Mouse (Mus musculus): ENCODE data around the gene Spire2. TPM values are rescaled to one million over a fixed set of nuclear protein-coding genes. Genes with fewer than 3 reads are reported as not detected.
A peak's percentile ranks its signal among the peaks of the same experiment; 100 is the strongest.
"Not testable (repeated sequence)": the region's sequence is repeated elsewhere in the genome, so short reads cannot be mapped to it uniquely, and the experiment has no call there.

Gene Spire2
- 1 to 10 TPM; 2.3 to 2.8 (median 2.4) TPM for total RNA-seq (2022)

DNA sequence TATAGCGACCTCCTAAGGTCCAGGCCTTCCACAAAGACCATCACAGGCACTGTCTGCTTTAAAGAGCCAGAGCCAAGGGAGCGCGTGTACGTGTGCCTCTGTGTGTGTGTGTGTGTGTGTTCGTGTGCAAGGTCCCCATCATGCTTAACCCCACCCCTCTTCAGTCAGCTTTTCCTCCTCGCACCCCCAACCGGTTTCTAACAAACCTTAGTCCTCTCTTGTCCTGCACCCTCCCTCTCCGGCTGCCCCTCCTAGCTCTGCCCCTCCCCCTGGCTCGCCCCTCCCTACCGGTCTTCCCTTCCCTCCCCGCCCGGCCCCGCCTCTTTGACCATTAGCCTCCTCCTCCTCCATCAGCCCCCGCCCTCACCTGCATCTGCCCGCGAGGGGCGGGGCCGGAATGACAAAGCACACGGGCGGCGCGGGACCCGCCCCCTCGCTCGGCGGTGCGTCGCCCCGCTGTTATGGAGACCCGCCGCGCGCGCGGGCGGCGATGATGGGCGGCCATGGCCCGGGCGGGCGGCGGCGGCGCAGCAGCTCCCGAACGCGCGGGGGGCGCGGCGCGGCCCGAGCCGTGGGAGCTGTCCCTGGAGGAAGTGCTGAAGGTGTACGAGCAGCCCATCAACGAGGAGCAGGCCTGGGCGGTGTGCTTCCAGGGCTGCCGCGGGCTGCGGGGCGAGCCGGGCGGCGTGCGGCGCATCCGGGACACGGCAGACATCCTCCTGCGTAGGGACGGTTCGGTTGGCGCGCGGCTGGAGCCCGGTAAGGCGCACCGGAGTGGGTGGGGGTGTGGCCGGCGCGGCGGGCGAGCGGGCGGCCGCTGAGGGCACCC is at the start of gene Spire2:
Gene Spire2 (plus strand): TSS at position 452 of the 829 bp plus-strand sequence.
- peak; percentile 40 for DNase-seq

- DNase-seq, result not testable (repeated sequence)
Measured at GRCm38 (mm10) chr8:123282994-123283393, 49.5 kb upstream of the Spire2 start.

DNA sequence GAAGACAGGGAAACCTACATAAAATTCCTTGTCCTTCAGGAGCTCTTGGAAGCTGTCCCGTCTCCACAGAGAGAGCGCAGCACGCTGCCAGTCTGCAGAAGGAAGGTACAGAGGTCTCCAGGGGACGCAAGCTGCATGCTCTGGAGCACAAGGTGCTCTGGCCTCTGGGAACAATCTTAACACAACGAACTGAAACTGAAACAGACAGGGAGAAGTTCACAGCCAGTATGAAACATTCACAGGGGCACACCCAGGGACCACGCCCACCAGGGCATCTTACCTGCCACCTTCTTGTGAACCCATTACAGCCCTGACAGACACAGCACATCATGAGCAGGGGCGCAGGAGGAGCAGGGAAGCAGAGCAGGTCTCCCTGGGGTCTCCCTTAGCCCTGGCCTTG is 48.5 kb upstream of the Spire2 start:
- no peak for DNase-seq

DNA sequence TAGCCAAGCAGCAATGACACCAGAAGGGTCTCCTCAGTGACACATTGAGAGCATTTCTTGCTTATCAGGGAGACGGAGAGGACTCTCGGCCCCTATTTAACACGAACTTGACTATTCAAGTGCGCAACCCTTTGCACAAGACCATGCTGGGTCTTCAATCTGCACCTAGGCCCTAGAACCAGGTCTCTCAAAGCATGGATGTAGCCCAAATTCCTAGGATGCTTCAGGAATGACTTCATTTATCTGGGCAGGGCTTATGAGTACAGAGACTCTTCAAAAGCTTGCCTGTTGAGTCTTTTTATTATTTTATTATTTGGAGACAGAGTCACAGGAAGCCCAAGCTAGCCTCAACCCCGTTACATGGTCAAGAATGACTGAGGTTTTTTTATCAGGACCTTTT is 48.0 kb upstream of the Spire2 start:
- no peak for DNase-seq

- no peak for DNase-seq
Measured at GRCm38 (mm10) chr8:123287362-123287761, 45.2 kb upstream of the Spire2 start.

- no peak for DNase-seq
Measured at GRCm38 (mm10) chr8:123290166-123290565, 42.3 kb upstream of the Spire2 start.

- DNase-seq, result no peak
Measured at GRCm38 (mm10) chr8:123290679-123291078, 41.8 kb upstream of the Spire2 start.

GRCm38 (mm10) chr8:123291716-123292115 is 40.8 kb upstream of the Spire2 start:
- DNase-seq, result no peak

GRCm38 (mm10) chr8:123292281-123292680 is 40.2 kb upstream of the Spire2 start:
- no peak for DNase-seq

- no peak for DNase-seq
Measured at GRCm38 (mm10) chr8:123292785-123293184, 39.7 kb upstream of the Spire2 start.

DNA sequence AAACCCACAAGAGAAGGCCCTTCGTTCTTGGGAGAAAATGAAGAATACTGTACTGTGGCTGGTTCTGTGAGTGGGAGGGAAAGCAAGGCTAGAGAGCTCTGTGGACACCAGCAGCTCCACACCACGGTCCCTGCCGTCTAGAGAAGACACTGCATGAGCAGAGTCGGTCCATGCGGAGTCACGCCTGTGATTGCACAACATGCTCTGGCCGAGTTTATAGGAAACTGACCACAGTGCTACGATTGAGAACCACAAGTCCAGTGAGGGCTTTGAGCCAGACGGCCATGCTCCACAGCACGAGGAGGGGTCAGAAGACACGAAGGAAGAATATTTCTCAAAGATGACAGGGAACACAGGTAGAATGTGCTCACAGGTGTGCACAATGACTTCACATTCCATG is 34.2 kb upstream of the Spire2 start:
- DNase-seq, result no peak

GRCm38 (mm10) chr8:123308738-123309137 is 23.8 kb upstream of the Spire2 start:
- DNase-seq, result no peak

- DNase-seq, result no peak
Measured at GRCm38 (mm10) chr8:123317781-123318466, 14.6 kb upstream of the Spire2 start.

DNA sequence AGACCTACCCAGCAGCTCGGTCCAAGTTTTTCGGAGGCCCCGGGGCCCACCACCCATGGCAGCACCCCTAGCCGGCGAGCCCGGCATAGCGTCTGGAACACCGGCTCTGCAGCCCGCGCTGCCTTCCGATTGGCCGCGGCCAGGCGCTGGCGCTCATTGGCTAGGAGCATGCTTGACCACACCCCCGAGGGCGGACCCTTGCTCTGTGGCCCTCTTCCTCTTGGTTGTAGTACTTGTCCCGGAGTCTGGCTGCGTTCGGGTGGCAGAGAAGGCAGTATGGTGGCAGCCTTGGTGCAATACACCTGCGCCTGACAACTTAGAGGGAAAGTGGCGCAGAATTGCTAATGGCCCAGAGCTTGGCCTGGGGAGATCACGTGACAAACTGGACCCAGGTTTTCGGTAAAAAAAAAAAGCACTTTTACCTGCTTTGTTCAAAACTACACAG is 14.0 kb upstream of the Spire2 start, which contains the start of gene Fanca:
Gene Fanca (minus strand): TSS at position 110 of the 445 bp plus-strand sequence.
- peak; percentile 87 for DNase-seq

DNA sequence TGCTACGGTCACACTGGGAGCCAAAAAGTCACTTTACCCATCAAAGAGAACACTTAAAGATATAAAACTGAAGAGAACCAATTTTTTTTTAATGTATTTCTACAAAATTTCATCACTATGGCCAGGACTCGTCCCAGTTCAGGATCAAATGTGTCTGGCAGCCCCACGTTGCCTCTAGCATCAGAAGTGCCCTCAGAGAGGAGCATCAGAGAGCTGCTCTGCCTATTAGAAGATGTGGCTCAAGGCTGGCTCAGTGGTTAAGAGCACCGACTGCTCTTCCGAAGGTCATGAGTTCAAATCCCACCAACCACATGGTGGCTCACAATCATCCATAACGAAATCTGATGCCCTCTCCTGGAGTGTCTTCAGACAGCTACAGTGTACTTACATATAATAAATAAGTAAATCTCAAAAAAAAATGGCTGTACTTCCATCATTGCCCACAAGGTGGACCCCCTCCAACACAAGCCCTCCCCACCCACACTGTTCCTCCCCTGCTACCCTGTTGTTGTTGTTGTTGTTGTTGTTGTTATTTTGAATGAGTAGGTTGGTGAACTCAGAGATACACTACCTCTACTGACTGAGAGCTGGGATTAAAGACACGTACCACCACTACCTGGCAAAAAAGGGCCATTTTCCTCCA is 12.9 kb upstream of the Spire2 start:
- DNase-seq, result no peak

GRCm38 (mm10) chr8:123328552-123328951 is 4.0 kb upstream of the Spire2 start:
- no peak for DNase-seq

GRCm38 (mm10) chr8:123329350-123329749 is 3.2 kb upstream of the Spire2 start:
- no peak for DNase-seq

DNA sequence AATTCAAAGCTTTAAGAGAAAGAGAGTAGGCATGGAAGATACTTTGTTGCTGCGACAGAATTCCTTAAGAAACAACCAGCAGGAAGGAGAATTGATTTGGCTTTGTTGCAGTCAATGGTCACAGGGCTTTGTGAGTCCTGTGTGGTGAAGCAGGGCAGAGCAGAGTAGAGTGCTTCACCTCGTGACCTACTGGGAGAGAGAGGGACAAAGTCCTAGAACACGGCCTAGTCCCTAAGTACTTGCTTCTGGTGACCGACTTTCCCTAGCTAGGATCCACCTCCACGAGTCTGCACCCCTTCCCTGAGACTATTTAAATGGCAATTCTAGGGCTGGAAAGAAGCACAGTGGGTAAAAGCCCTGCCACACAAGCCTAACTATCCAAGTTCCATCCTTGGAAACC is 2.6 kb upstream of the Spire2 start:
- DNase-seq, result no peak

GRCm38 (mm10) chr8:123330701-123331100 is 1.8 kb upstream of the Spire2 start:
- DNase-seq, result no peak

DNA sequence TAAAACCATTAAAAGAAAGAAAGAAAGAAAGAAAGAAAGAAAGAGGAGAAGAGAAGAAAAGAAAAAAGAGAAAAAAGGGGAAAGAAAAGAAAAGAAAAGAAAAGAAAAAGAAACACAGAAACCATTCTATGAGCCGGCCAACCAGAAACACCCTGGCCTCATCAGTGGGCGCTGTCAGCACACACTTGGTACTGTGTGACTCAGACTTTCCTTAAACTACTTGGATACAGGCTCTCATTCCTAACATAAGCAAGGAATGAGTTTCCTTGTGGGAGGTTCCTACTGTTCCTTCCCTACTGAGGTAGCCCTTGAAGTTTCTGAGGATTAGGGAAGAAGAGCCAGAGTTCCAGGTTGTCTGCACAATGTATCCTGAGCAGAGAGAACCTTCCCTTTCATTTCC is 1.2 kb upstream of the Spire2 start:
- DNase-seq, result no peak

- DNase-seq, result no peak
Measured at GRCm38 (mm10) chr8:123331810-123332209, 703 bp upstream of the Spire2 start.

GRCm38 (mm10) chr8:123333091-123333587 is 626 bp downstream of the Spire2 start:
- no peak for DNase-seq

GRCm38 (mm10) chr8:123333864-123334263 is 1.4 kb downstream of the Spire2 start:
- DNase-seq, result no peak
